Mouse (Mus musculus) B cell, adult 67 days (primary cell): Measurements from ENCODE around the gene Capn8. TPM values are rescaled to one million over a fixed set of nuclear protein-coding genes. Genes with fewer than 3 reads are reported as not detected.

Source experiments
- total RNA-seq, 2 experiments: library from RNA; stranded (reverse); gene quantifications; 4 replicates each; pipeline ENCODE4 v1.2.4; 2023

Gene Capn8
- not detected for total RNA-seq

GRCm38 (mm10) chr1:182564408-182565120 lies at the start of gene Capn8:
Gene Capn8 (plus strand): TSS chr1:182565007.

GRCm38 (mm10) chr1:182516758-182517676 lies 47.8 kb upstream of the Capn8 start, which contains the start of gene Capn2:
Gene Capn2 (minus strand): TSS chr1:182517608.

Other genes with a start within 250 kb of the Capn8 start
- gene Fbxo28, start 223.4 kb upstream of the Capn8 start, total RNA-seq: 10 to 100 TPM; 28.5 to 28.8 TPM
- gene Trp53bp2, start 155.8 kb upstream of the Capn8 start, total RNA-seq: 10 to 100 TPM; 19.6 to 23.1 TPM
- gene Capn2, start 47.4 kb upstream of the Capn8 start, total RNA-seq: 10 to 100 TPM; 29.4 to 30.0 TPM
- gene Ccdc185, start 184.2 kb downstream of the Capn8 start, total RNA-seq: not detected
- not detected for gene Susd4, start 198.9 kb downstream of the Capn8 start, total RNA-seq